Mouse (Mus musculus): ENCODE results near the gene Gfod2. TPM values are rescaled to one million over a fixed set of nuclear protein-coding genes. Genes with fewer than 3 reads are reported as not detected.

Gene Gfod2
- total RNA-seq (2021) (1 to 10 TPM; 3.7 TPM), polyA plus RNA-seq (2012; rRNA removed) (2.3 and 3.0 TPM in 2 replicates)
- long read RNA-seq, full-length matches to known transcripts: 2 of 2 reads
- long read RNA-seq, partial matches to known transcripts: 0 of 2 reads
- long read RNA-seq, other reads (novel, unspliced or antisense): 0 of 2 reads

DNA sequence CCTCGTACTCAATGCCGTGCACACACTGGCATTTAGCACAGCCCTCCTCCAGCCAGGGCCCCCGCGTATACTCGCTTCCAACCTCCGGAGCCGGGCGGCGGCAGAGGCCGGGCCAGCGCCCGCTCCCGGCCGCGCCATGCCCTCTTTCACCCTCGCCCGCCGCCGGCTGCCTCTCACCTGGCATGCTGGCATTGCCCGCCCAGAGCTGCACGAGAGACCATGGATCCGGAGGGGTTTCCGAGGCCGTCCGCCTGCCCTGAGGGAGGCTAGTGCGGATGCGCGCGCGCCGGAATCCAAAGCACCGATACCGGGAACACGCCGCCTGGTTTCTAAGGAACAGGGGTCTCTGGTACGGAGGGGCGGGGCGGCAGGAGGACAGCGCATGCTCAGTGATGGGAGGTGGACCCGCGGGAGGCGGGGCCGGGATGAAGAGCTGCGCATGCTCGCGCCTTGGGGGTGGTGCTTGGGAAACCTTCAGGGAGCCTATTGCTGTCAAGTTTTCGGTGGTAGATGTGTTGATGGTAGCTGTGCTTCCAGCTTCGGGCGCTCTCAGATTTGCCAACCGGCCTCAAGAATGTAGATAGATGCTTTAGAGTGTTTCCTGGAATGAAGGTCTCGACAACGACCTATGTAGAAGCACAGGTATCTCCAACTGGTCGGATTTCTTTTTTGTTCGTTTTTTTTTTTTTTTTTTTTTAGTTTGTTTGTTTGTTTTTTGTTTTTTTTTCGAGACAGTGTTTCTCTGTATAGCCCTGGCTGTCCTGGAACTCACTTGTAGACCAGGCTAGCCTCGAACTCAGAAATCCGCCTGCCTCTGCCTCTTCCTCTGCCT, at the start of gene Gfod2:
Gfod2 (minus strand) TSS at position 388 of the 832 bp plus-strand sequence.
- Histone ChIP-seq H3K4me1 (ENCODE audit: control insufficient read depth, insufficient read depth, low read length) (peaks cover 4% of the 10 kb centered on the region), H3K27ac (peak within 1 kb of the TSS; percentile 69), H3K4me3 (peak within 1 kb of the TSS; percentile 87), H3K9ac (ENCODE audit: low read depth, low read length) (peak within 1 kb of the TSS; percentile 76), H3K27me3 (ENCODE audit: control insufficient read depth, insufficient read depth, low read length) (no peaks in the 10 kb centered on the region), H3K36me3 (ENCODE audit: control insufficient read depth, insufficient read depth, low read length) (peaks cover 2% of the 10 kb centered on the region; the same call in 1 of the 2 replicates), H3K79me2 (replicated peaks; ENCODE audit: control insufficient read depth, insufficient read depth, low read length) (peaks cover 2% of the 10 kb centered on the region; the same call in 1 of the 2 replicates)
- intact Hi-C loops (cut with DNase I): loop anchor here (5.0 kb wide), 3 partner anchors 46 to 121 kb away; partner anchors contain the start of genes Agrp, Ctcf, Ranbp10 and Tsnaxip1
- TF ChIP-seq CTCF (IDR thresholded peaks at IDR 0.05) (no peak), EP300 (IDR thresholded peaks at IDR 0.05; ENCODE audit: insufficient read depth, low read depth, low read length) (0 out of 2 replicates have a peak, but pooled peaks have one; percentile 45), POLR2A (IDR thresholded peaks at IDR 0.05; ENCODE audit: insufficient read depth, low read depth, low read length) (peak; percentile 90)
- 3% methylated on average over 57 of the region's 57 CpGs for WGBS
- DNase-seq: peak; percentile 98 to 99

GRCm38 (mm10) chr8:105807766-105808165, 49.3 kb upstream of the Gfod2 start:
- Histone ChIP-seq H3K9ac (ENCODE audit: low read depth, low read length) (no peak overlapping the region), H3K79me2 (replicated peaks; ENCODE audit: control insufficient read depth, insufficient read depth, low read length) (0 out of 2 replicates have a peak, but pooled peaks cover 1% of the 10 kb centered on the region), H3K27me3 (ENCODE audit: control insufficient read depth, insufficient read depth, low read length) (no peaks in the 10 kb centered on the region), H3K36me3 (ENCODE audit: control insufficient read depth, insufficient read depth, low read length) (peaks cover 22% of the 10 kb centered on the region), H3K4me3 (no peak overlapping the region), H3K4me1 (ENCODE audit: control insufficient read depth, insufficient read depth, low read length) (peaks cover 24% of the 10 kb centered on the region), H3K27ac (peak overlapping the region; percentile 17; the same call in 1 of the 2 replicates)
- no peak for TF ChIP-seq POLR2A (IDR thresholded peaks at IDR 0.05; ENCODE audit: insufficient read depth, low read depth, low read length)
- intact Hi-C loops (cut with DNase I): no loop called here
- DNase-seq: no peak
- WGBS: 38% methylated on average over 5 of the region's 5 CpGs

DNA sequence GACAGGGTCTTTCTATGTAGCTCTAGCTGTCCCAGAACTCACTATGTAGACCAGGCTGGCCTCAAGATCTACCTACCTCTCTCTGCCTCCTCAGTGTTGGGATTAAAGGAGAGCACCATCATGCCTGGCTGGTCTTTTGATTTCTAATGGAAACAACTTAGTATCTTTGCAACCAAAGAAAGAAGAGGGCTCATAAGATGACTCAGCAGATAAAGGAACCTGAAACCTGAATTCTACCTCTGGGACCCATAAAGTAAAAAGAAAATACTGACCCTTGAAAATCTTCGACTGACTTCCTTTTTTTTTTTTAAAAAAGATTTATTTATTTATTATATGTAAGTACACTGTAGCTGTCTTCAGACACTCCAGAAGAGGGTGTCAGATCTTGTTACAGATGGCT, 47.5 kb upstream of the Gfod2 start:
- peaks cover 14% of the 10 kb centered on the region for H3K36me3 ChIP-seq (ENCODE audit: control insufficient read depth, insufficient read depth, low read length)
- intact Hi-C loops (cut with DNase I): no loop called here
- no peak overlapping the region for H3K9ac ChIP-seq (ENCODE audit: low read depth, low read length)
- H3K4me3 ChIP-seq: no peak overlapping the region
- DNase-seq: no peak
- H3K4me1 ChIP-seq (ENCODE audit: control insufficient read depth, insufficient read depth, low read length): peaks cover 15% of the 10 kb centered on the region
- no peak for TF ChIP-seq POLR2A (IDR thresholded peaks at IDR 0.05; ENCODE audit: insufficient read depth, low read depth, low read length)
- TF ChIP-seq CTCF (IDR thresholded peaks at IDR 0.05): no peak
- TF ChIP-seq EP300 (IDR thresholded peaks at IDR 0.05; ENCODE audit: insufficient read depth, low read depth, low read length): no peak
- no peaks in the 10 kb centered on the region for H3K27me3 ChIP-seq (ENCODE audit: control insufficient read depth, insufficient read depth, low read length)
- H3K79me2 ChIP-seq (replicated peaks; ENCODE audit: control insufficient read depth, insufficient read depth, low read length): 0 out of 2 replicates have a peak, but pooled peaks cover 1% of the 10 kb centered on the region
- 66% methylated on average over 1 of the region's 1 CpGs for WGBS
- H3K27ac ChIP-seq: no peak overlapping the region

DNA sequence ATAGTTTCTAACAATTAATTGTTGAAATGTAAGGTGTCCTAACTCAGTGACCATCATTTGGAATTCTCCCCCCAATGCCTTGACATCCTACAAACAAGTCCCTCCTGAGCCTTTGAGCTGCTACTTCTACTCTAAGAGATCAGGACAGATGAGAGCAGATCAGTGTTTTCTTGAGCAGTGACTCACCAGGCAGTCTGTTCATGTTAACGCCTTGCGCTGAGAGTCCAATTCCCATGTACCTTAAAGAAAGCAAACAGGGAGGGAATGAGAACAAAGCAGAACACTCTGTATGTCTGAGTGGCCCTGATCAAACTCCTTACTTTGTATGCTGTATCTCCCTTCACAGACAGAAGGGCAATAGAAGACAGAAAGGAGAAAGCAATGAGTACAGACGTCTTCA, 46.9 kb upstream of the Gfod2 start:
- Histone ChIP-seq H3K79me2 (replicated peaks; ENCODE audit: control insufficient read depth, insufficient read depth, low read length) (0 out of 2 replicates have a peak, but pooled peaks cover under 1% of the 10 kb centered on the region), H3K4me3 (no peak overlapping the region), H3K27ac (no peak overlapping the region), H3K9ac (ENCODE audit: low read depth, low read length) (no peak overlapping the region), H3K36me3 (ENCODE audit: control insufficient read depth, insufficient read depth, low read length) (peaks cover 10% of the 10 kb centered on the region), H3K4me1 (ENCODE audit: control insufficient read depth, insufficient read depth, low read length) (peaks cover 11% of the 10 kb centered on the region), H3K27me3 (ENCODE audit: control insufficient read depth, insufficient read depth, low read length) (no peaks in the 10 kb centered on the region)
- 81% methylated on average over 3 of the region's 3 CpGs for WGBS
- intact Hi-C loops (cut with DNase I): no loop called here
- no peak for TF ChIP-seq CTCF (IDR thresholded peaks at IDR 0.05)
- TF ChIP-seq EP300 (IDR thresholded peaks at IDR 0.05; ENCODE audit: insufficient read depth, low read depth, low read length): no peak
- TF ChIP-seq POLR2A (IDR thresholded peaks at IDR 0.05; ENCODE audit: insufficient read depth, low read depth, low read length): no peak
- no peak for DNase-seq

DNA sequence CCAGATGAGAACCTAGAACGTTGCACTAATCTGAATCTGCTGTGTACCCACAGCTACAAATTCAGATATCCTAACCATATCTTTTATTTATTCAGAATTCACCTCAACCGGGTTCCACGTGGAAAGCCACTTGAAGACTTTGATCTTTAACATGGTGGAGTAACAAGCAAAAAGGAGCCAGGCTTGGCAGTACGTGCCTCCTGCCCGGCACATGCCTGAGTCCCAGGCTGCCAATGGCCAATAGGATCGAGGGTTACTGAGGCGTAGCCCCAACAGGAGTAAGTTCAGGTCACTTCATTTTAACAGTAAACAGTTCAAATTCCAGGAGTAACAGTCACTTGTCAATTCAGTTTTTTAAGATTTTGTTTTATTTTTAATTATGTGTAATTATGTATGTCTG, 46.3 kb upstream of the Gfod2 start:
- no peak overlapping the region for H3K9ac ChIP-seq (ENCODE audit: low read depth, low read length)
- intact Hi-C loops (cut with DNase I): no loop called here
- H3K27ac ChIP-seq: no peak overlapping the region
- no peak overlapping the region for H3K4me3 ChIP-seq
- peaks cover 9% of the 10 kb centered on the region for H3K4me1 ChIP-seq (ENCODE audit: control insufficient read depth, insufficient read depth, low read length)
- TF ChIP-seq CTCF (IDR thresholded peaks at IDR 0.05) (no peak), EP300 (IDR thresholded peaks at IDR 0.05; ENCODE audit: insufficient read depth, low read depth, low read length) (no peak), POLR2A (IDR thresholded peaks at IDR 0.05; ENCODE audit: insufficient read depth, low read depth, low read length) (no peak)
- H3K27me3 ChIP-seq (ENCODE audit: control insufficient read depth, insufficient read depth, low read length): no peaks in the 10 kb centered on the region
- no peak for DNase-seq
- peaks cover 10% of the 10 kb centered on the region for H3K36me3 ChIP-seq (ENCODE audit: control insufficient read depth, insufficient read depth, low read length)
- no peaks in the 10 kb centered on the region for H3K79me2 ChIP-seq (replicated peaks; ENCODE audit: control insufficient read depth, insufficient read depth, low read length)
- 89% methylated on average over 7 of the region's 7 CpGs for WGBS

All from heart, adult 2 months (tissue).